Mouse (Mus musculus) brain, embryonic 14.5 days (tissue): ENCODE results near the gene Upk1b.

ENCODE experiments used
- CTCF ChIP-seq: fragments of 200-500 bp; IDR thresholded peaks from 2 replicates; pipeline ENCODE4 v1.5.1; 2012; ENCODE audit warnings: inconsistent platforms, mild to moderate bottlenecking, moderate library complexity, borderline replicate concordance; ENCODE audit not compliant: insufficient read depth, insufficient read length; ENCODE audit errors: extremely low read depth
- POLR2A ChIP-seq: fragments of 200-500 bp; IDR thresholded peaks from 2 replicates; pipeline ENCODE4 v1.6.1; 2012; ENCODE audit warnings: mild to moderate bottlenecking, inconsistent platforms, borderline replicate concordance; ENCODE audit not compliant: poor library complexity, insufficient read depth, insufficient read length, severe bottlenecking; ENCODE audit errors: extremely low read depth

DNA sequence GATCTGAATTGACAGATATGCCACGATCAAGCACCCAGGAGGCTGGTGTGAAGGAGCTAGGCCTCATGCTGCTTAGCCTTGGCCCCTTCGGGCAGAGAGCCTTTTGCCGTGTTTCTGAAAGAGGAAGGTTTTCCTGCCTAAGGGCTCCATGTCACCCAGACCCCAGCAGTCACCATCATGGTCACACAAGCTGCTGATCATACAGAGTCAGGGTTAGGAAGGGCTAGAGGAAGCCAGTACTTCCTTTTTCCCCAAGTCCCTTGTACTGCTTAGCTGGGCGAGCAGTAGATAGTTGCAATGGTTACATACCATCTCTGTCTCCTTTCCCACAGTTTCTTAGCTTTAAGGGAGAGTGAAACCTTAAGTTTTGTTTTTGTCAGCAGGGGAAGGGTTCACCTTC is 36.6 kb downstream of the Upk1b start:
- TF ChIP-seq POLR2A (no peak), CTCF (no peak)
